Mouse (Mus musculus) left cerebral cortex, adult 11 months (tissue): Measurements from ENCODE around the gene Nkx2-5.

Experiments used
- DNase-seq: peaks from one replicate; pipeline ENCODE4 v3.0.0; 2022; ENCODE audit warnings: low spot score

Gene Nkx2-5

GRCm38 (mm10) chr17:26836786-26837545 lies 7.8 kb downstream of the Nkx2-5 start:
- DNase-seq: no peak

GRCm38 (mm10) chr17:26836377-26836776 lies 8.4 kb downstream of the Nkx2-5 start:
- DNase-seq: no peak

GRCm38 (mm10) chr17:26835956-26836355 lies 8.9 kb downstream of the Nkx2-5 start:
- no peak for DNase-seq

- DNase-seq: no peak
Observed at GRCm38 (mm10) chr17:26834966-26835755, 9.6 kb downstream of the Nkx2-5 start.

- DNase-seq: no peak
Observed at GRCm38 (mm10) chr17:26834302-26834965, 10.4 kb downstream of the Nkx2-5 start.

- DNase-seq: no peak
Observed at GRCm38 (mm10) chr17:26833806-26834205, 11.0 kb downstream of the Nkx2-5 start.

- DNase-seq: no peak
Observed at GRCm38 (mm10) chr17:26826131-26826530, 18.7 kb downstream of the Nkx2-5 start.

- DNase-seq: no peak
Observed at GRCm38 (mm10) chr17:26817776-26818175, 27.0 kb downstream of the Nkx2-5 start.

- no peak for DNase-seq
Observed at GRCm38 (mm10) chr17:26816810-26817209, 28.0 kb downstream of the Nkx2-5 start.

GRCm38 (mm10) chr17:26813497-26813896 lies 31.3 kb downstream of the Nkx2-5 start:
- DNase-seq: no peak

- DNase-seq: no peak
Observed at GRCm38 (mm10) chr17:26812607-26813006, 32.2 kb downstream of the Nkx2-5 start.

GRCm38 (mm10) chr17:26802886-26803285 lies 41.9 kb downstream of the Nkx2-5 start:
- DNase-seq: no peak

- DNase-seq: no peak
Observed at GRCm38 (mm10) chr17:26797379-26798128, 47.3 kb downstream of the Nkx2-5 start.

GRCm38 (mm10) chr17:26795386-26795785 lies 49.4 kb downstream of the Nkx2-5 start:
- DNase-seq: no peak

GRCm38 (mm10) chr17:26794744-26795143 lies 50.1 kb downstream of the Nkx2-5 start:
- peak; percentile 47 for DNase-seq

- no peak for DNase-seq
Observed at GRCm38 (mm10) chr17:26793068-26793765, 51.6 kb downstream of the Nkx2-5 start.

GRCm38 (mm10) chr17:26792096-26792495 lies 52.7 kb downstream of the Nkx2-5 start:
- DNase-seq: no peak

- peak; percentile 32 for DNase-seq
Observed at GRCm38 (mm10) chr17:26791580-26791979, 53.2 kb downstream of the Nkx2-5 start.

- DNase-seq: no peak
Observed at GRCm38 (mm10) chr17:26790269-26791214, 54.3 kb downstream of the Nkx2-5 start.
